Mouse (Mus musculus): ENCODE data around the gene Bcl2l14. TPM values are rescaled to one million over a fixed set of nuclear protein-coding genes. Genes with fewer than 3 reads are reported as not detected.

Gene Bcl2l14
- polyA plus RNA-seq (2015; fragmentation: Nextera tagmentation; extraction: Ambion mirVana): 0.09 TPM in 2 replicates

GRCm38 (mm10) chr6:134396018-134396417 is at the start of gene Bcl2l14:
Bcl2l14 (plus strand) TSS chr6:134396318.
- Histone ChIP-seq H3K4me2 (ENCODE audit: low read depth, low read length) (no peak within 1 kb of the TSS), H3K9ac (ENCODE audit: low read depth, low read length) (no peak within 1 kb of the TSS), H3K27ac (ENCODE audit: low read length) (no peak within 1 kb of the TSS), H3K9me3 (replicated peaks; ENCODE audit: control insufficient read depth, low read length) (no peaks in the 10 kb centered on the region), H3K27me3 (ENCODE audit: control insufficient read depth, insufficient read depth, low read depth, low read length) (no peaks in the 10 kb centered on the region), H3K36me3 (ENCODE audit: control insufficient read depth, insufficient read depth) (no peaks in the 10 kb centered on the region), H3K4me3 (ENCODE audit: low read depth, low read length) (no peak within 1 kb of the TSS), H3K4me1 (ENCODE audit: control insufficient read depth, low read depth, low read length) (no peaks in the 10 kb centered on the region)
- no peak for ATAC-seq (ENCODE audit: low read depth)
- 63% methylated on average over 4 of the region's 4 CpGs for WGBS (ENCODE audit: insufficient replicate concordance)

- Histone ChIP-seq H3K9ac (ENCODE audit: low read depth, low read length) (no peak overlapping the region), H3K4me3 (ENCODE audit: low read depth, low read length) (no peak overlapping the region), H3K9me3 (replicated peaks; ENCODE audit: control insufficient read depth, low read length) (no peaks in the 10 kb centered on the region), H3K27ac (ENCODE audit: low read length) (no peak overlapping the region), H3K4me2 (ENCODE audit: low read depth, low read length) (no peak overlapping the region), H3K36me3 (ENCODE audit: control insufficient read depth, insufficient read depth) (no peaks in the 10 kb centered on the region), H3K27me3 (ENCODE audit: control insufficient read depth, insufficient read depth, low read depth, low read length) (no peaks in the 10 kb centered on the region), H3K4me1 (ENCODE audit: control insufficient read depth, low read depth, low read length) (no peaks in the 10 kb centered on the region)
- WGBS (ENCODE audit: insufficient replicate concordance): 73% methylated on average over 7 of the region's 7 CpGs
- ATAC-seq (ENCODE audit: low read depth): no peak
Measured at GRCm38 (mm10) chr6:134348526-134349067, 47.5 kb upstream of the Bcl2l14 start.

- no peak overlapping the region for H3K27ac ChIP-seq (ENCODE audit: low read length)
- H3K4me1 ChIP-seq (ENCODE audit: control insufficient read depth, low read depth, low read length): no peaks in the 10 kb centered on the region
- H3K4me3 ChIP-seq (ENCODE audit: low read depth, low read length): no peak overlapping the region
- WGBS (ENCODE audit: insufficient replicate concordance): 73% methylated on average over 6 of the region's 6 CpGs
- no peaks in the 10 kb centered on the region for H3K9me3 ChIP-seq (replicated peaks; ENCODE audit: control insufficient read depth, low read length)
- no peak overlapping the region for H3K4me2 ChIP-seq (ENCODE audit: low read depth, low read length)
- H3K9ac ChIP-seq (ENCODE audit: low read depth, low read length): no peak overlapping the region
- no peaks in the 10 kb centered on the region for H3K36me3 ChIP-seq (ENCODE audit: control insufficient read depth, insufficient read depth)
- ATAC-seq (ENCODE audit: low read depth): no peak
- no peaks in the 10 kb centered on the region for H3K27me3 ChIP-seq (ENCODE audit: control insufficient read depth, insufficient read depth, low read depth, low read length)
Measured at GRCm38 (mm10) chr6:134352881-134353280, 43.2 kb upstream of the Bcl2l14 start.

GRCm38 (mm10) chr6:134353751-134354150 is 42.4 kb upstream of the Bcl2l14 start:
- Histone ChIP-seq H3K4me3 (ENCODE audit: low read depth, low read length) (no peak overlapping the region), H3K4me1 (ENCODE audit: control insufficient read depth, low read depth, low read length) (no peaks in the 10 kb centered on the region), H3K9me3 (replicated peaks; ENCODE audit: control insufficient read depth, low read length) (no peaks in the 10 kb centered on the region), H3K27ac (ENCODE audit: low read length) (no peak overlapping the region), H3K27me3 (ENCODE audit: control insufficient read depth, insufficient read depth, low read depth, low read length) (no peaks in the 10 kb centered on the region), H3K4me2 (ENCODE audit: low read depth, low read length) (no peak overlapping the region), H3K9ac (ENCODE audit: low read depth, low read length) (no peak overlapping the region), H3K36me3 (ENCODE audit: control insufficient read depth, insufficient read depth) (no peaks in the 10 kb centered on the region)
- 60% methylated on average over 4 of the region's 4 CpGs for WGBS (ENCODE audit: insufficient replicate concordance)
- no peak for ATAC-seq (ENCODE audit: low read depth)

GRCm38 (mm10) chr6:134357570-134357969 is 38.5 kb upstream of the Bcl2l14 start:
- ATAC-seq (ENCODE audit: low read depth): no peak

GRCm38 (mm10) chr6:134360079-134360478 is 36.0 kb upstream of the Bcl2l14 start:
- H3K9me3 ChIP-seq (replicated peaks; ENCODE audit: control insufficient read depth, low read length): no peaks in the 10 kb centered on the region
- H3K4me2 ChIP-seq (ENCODE audit: low read depth, low read length): no peak overlapping the region
- H3K4me1 ChIP-seq (ENCODE audit: control insufficient read depth, low read depth, low read length): no peaks in the 10 kb centered on the region
- H3K27me3 ChIP-seq (ENCODE audit: control insufficient read depth, insufficient read depth, low read depth, low read length): no peaks in the 10 kb centered on the region
- no peak overlapping the region for H3K9ac ChIP-seq (ENCODE audit: low read depth, low read length)
- H3K4me3 ChIP-seq (ENCODE audit: low read depth, low read length): no peak overlapping the region
- H3K27ac ChIP-seq (ENCODE audit: low read length): no peak overlapping the region
- no peak for ATAC-seq (ENCODE audit: low read depth)
- 72% methylated on average over 4 of the region's 4 CpGs for WGBS (ENCODE audit: insufficient replicate concordance)
- no peaks in the 10 kb centered on the region for H3K36me3 ChIP-seq (ENCODE audit: control insufficient read depth, insufficient read depth)

More at GRCm38 (mm10) chr6:134357570-134357969, 38.5 kb upstream of the Bcl2l14 start:
- Histone ChIP-seq H3K4me3 (ENCODE audit: low read depth, low read length) (no peak overlapping the region), H3K36me3 (ENCODE audit: control insufficient read depth, insufficient read depth) (no peaks in the 10 kb centered on the region), H3K4me1 (ENCODE audit: control insufficient read depth, low read depth, low read length) (no peaks in the 10 kb centered on the region), H3K9me3 (replicated peaks; ENCODE audit: control insufficient read depth, low read length) (no peaks in the 10 kb centered on the region), H3K27me3 (ENCODE audit: control insufficient read depth, insufficient read depth, low read depth, low read length) (no peaks in the 10 kb centered on the region), H3K9ac (ENCODE audit: low read depth, low read length) (no peak overlapping the region), H3K27ac (ENCODE audit: low read length) (no peak overlapping the region), H3K4me2 (ENCODE audit: low read depth, low read length) (no peak overlapping the region)
- 77% methylated on average over 6 of the region's 6 CpGs for WGBS (ENCODE audit: insufficient replicate concordance)

- Histone ChIP-seq H3K4me3 (ENCODE audit: low read depth, low read length) (no peak overlapping the region), H3K4me2 (ENCODE audit: low read depth, low read length) (no peak overlapping the region), H3K4me1 (ENCODE audit: control insufficient read depth, low read depth, low read length) (no peaks in the 10 kb centered on the region), H3K9me3 (replicated peaks; ENCODE audit: control insufficient read depth, low read length) (no peaks in the 10 kb centered on the region), H3K9ac (ENCODE audit: low read depth, low read length) (no peak overlapping the region), H3K27me3 (ENCODE audit: control insufficient read depth, insufficient read depth, low read depth, low read length) (no peaks in the 10 kb centered on the region), H3K36me3 (ENCODE audit: control insufficient read depth, insufficient read depth) (no peaks in the 10 kb centered on the region), H3K27ac (ENCODE audit: low read length) (no peak overlapping the region)
- WGBS (ENCODE audit: insufficient replicate concordance): 23% methylated on average over 6 of the region's 6 CpGs
- no peak for ATAC-seq (ENCODE audit: low read depth)
Measured at GRCm38 (mm10) chr6:134364644-134365043, 31.5 kb upstream of the Bcl2l14 start.

GRCm38 (mm10) chr6:134365952-134366351 is 30.2 kb upstream of the Bcl2l14 start:
- WGBS (ENCODE audit: insufficient replicate concordance): 18% methylated on average over 4 of the region's 4 CpGs
- no peak for ATAC-seq (ENCODE audit: low read depth)
- no peak overlapping the region for H3K4me3 ChIP-seq (ENCODE audit: low read depth, low read length)

GRCm38 (mm10) chr6:134366366-134367351 is 29.5 kb upstream of the Bcl2l14 start:
- Histone ChIP-seq H3K27ac (ENCODE audit: low read length) (no peak overlapping the region), H3K4me2 (ENCODE audit: low read depth, low read length) (no peak overlapping the region), H3K27me3 (ENCODE audit: control insufficient read depth, insufficient read depth, low read depth, low read length) (no peaks in the 10 kb centered on the region), H3K4me3 (ENCODE audit: low read depth, low read length) (no peak overlapping the region), H3K36me3 (ENCODE audit: control insufficient read depth, insufficient read depth) (no peaks in the 10 kb centered on the region), H3K4me1 (ENCODE audit: control insufficient read depth, low read depth, low read length) (no peaks in the 10 kb centered on the region), H3K9me3 (replicated peaks; ENCODE audit: control insufficient read depth, low read length) (no peaks in the 10 kb centered on the region), H3K9ac (ENCODE audit: low read depth, low read length) (no peak overlapping the region)
- 11% methylated on average over 10 of the region's 10 CpGs for WGBS (ENCODE audit: insufficient replicate concordance)
- peak; percentile 41; the same call in 1 of the 2 replicates for ATAC-seq (ENCODE audit: low read depth)

More at GRCm38 (mm10) chr6:134365952-134366351, 30.2 kb upstream of the Bcl2l14 start:
- Histone ChIP-seq H3K4me2 (ENCODE audit: low read depth, low read length) (no peak overlapping the region), H3K9me3 (replicated peaks; ENCODE audit: control insufficient read depth, low read length) (no peaks in the 10 kb centered on the region), H3K27ac (ENCODE audit: low read length) (no peak overlapping the region), H3K4me1 (ENCODE audit: control insufficient read depth, low read depth, low read length) (no peaks in the 10 kb centered on the region), H3K36me3 (ENCODE audit: control insufficient read depth, insufficient read depth) (no peaks in the 10 kb centered on the region), H3K9ac (ENCODE audit: low read depth, low read length) (no peak overlapping the region), H3K27me3 (ENCODE audit: control insufficient read depth, insufficient read depth, low read depth, low read length) (no peaks in the 10 kb centered on the region)

Data from liver, embryonic 16.5 days (tissue).